Mouse (Mus musculus) cerebellum, adult 11 months (tissue): ENCODE measurements at regions not wholly inside any gene's neighbourhood (a gene's known extent, or its start where the extent isn't known, plus 50 kb on each side); places are given as distances from the start of the nearest gene placed in this dataset.

Experiments
- DNase-seq: peaks from one replicate; pipeline ENCODE4 v3.0.0; 2022

- no peak for DNase-seq
Observed at GRCm38 (mm10) chr6:61127238-61127637, 52.9 kb upstream of the Ccser1 start.

- no peak for DNase-seq
Observed at GRCm38 (mm10) chr6:61128211-61128610, 51.9 kb upstream of the Ccser1 start.
